Mouse (Mus musculus): ENCODE measurements at regions not wholly inside any gene's neighbourhood (a gene's known extent, or its start where the extent isn't known, plus 50 kb on each side); places are given as distances from the start of the nearest gene placed in this dataset.
A peak's percentile ranks its signal among the peaks of the same experiment; 100 is the strongest.
"Not testable (repeated sequence)": the region's sequence is repeated elsewhere in the genome, so short reads cannot be mapped to it uniquely, and the experiment has no call there.

GRCm38 (mm10) chr6:74282842-74283241, 813.4 kb upstream of the 4931417E11Rik start:
- DNase-seq (ENCODE audit: low spot score): no peak

GRCm38 (mm10) chr6:74274232-74274631, 804.8 kb upstream of the 4931417E11Rik start:
- DNase-seq (ENCODE audit: low spot score): no peak

GRCm38 (mm10) chr6:74271156-74271897, 801.9 kb upstream of the 4931417E11Rik start:
- DNase-seq (ENCODE audit: low spot score): peak; percentile 49

- DNase-seq (ENCODE audit: low spot score): not testable (repeated sequence)
These were observed 797.1 kb upstream of the 4931417E11Rik start for GRCm38 (mm10) chr6:74266601-74267000.
